Mouse (Mus musculus): ENCODE measurements around the gene Sbno2.
A peak's percentile ranks its signal among the peaks of the same experiment; 100 is the strongest.

Sbno2 gene

GRCm38 (mm10) chr10:80141786-80142529 is 36.6 kb upstream of the Sbno2 start:
- peak; percentile 94 to 97 for DNase-seq (ENCODE audit: low spot score in 2 of 2)

- DNase-seq (ENCODE audit: low spot score in 2 of 2): peak; percentile 95 to 97
Observed at GRCm38 (mm10) chr10:80141243-80141642, 35.9 kb upstream of the Sbno2 start.

GRCm38 (mm10) chr10:80140666-80141035 is 35.3 kb upstream of the Sbno2 start, which contains the start of gene Cbarp:
Gene Cbarp, minus strand, starts transcription at chr10:80140835.
- no peak for DNase-seq (ENCODE audit: low spot score in 2 of 2)

GRCm38 (mm10) chr10:80139975-80140665 is 34.7 kb upstream of the Sbno2 start:
- no peak for DNase-seq (ENCODE audit: low spot score in 2 of 2)

GRCm38 (mm10) chr10:80139439-80139775 is 34.0 kb upstream of the Sbno2 start:
- DNase-seq (ENCODE audit: low spot score in 2 of 2): no peak

- peak; percentile 60 to 61 for DNase-seq (ENCODE audit: low spot score in 2 of 2)
Observed at GRCm38 (mm10) chr10:80138553-80139438, 33.4 kb upstream of the Sbno2 start, which contains the start of gene Atp5d. Gene Atp5d, plus strand, starts transcription at chr10:80138632.

- no peak for DNase-seq (ENCODE audit: low spot score in 2 of 2)
Observed at GRCm38 (mm10) chr10:80137626-80138552, 32.5 kb upstream of the Sbno2 start.

- DNase-seq (ENCODE audit: low spot score in 2 of 2): no peak
Observed at GRCm38 (mm10) chr10:80136952-80137625, 31.7 kb upstream of the Sbno2 start.

GRCm38 (mm10) chr10:80136179-80136951 is 31.0 kb upstream of the Sbno2 start:
- DNase-seq (ENCODE audit: low spot score in 2 of 2): no peak

- no peak for DNase-seq (ENCODE audit: low spot score in 2 of 2)
Observed at GRCm38 (mm10) chr10:80135641-80136040, 30.3 kb upstream of the Sbno2 start.

GRCm38 (mm10) chr10:80135161-80135560 is 29.8 kb upstream of the Sbno2 start:
- no peak for DNase-seq (ENCODE audit: low spot score in 2 of 2)

GRCm38 (mm10) chr10:80134421-80134820 is 29.1 kb upstream of the Sbno2 start:
- no peak for DNase-seq (ENCODE audit: low spot score in 2 of 2)

GRCm38 (mm10) chr10:80133226-80133849 is 28.0 kb upstream of the Sbno2 start:
- peak; percentile 60 to 74 for DNase-seq (ENCODE audit: low spot score in 2 of 2)

- DNase-seq (ENCODE audit: low spot score in 2 of 2): no peak
Observed at GRCm38 (mm10) chr10:80131952-80132350, 26.6 kb upstream of the Sbno2 start.

GRCm38 (mm10) chr10:80131316-80131951 is 26.1 kb upstream of the Sbno2 start:
- DNase-seq (ENCODE audit: low spot score in 2 of 2): no peak

- DNase-seq (ENCODE audit: low spot score in 2 of 2): no peak
Observed at GRCm38 (mm10) chr10:80130403-80131031, 25.1 kb upstream of the Sbno2 start.

GRCm38 (mm10) chr10:80129846-80130245 is 24.5 kb upstream of the Sbno2 start:
- no peak for DNase-seq (ENCODE audit: low spot score in 2 of 2)

- no peak for DNase-seq (ENCODE audit: low spot score in 2 of 2)
Observed at GRCm38 (mm10) chr10:80127920-80128319, 22.5 kb upstream of the Sbno2 start.
